Mouse (Mus musculus) lung, embryonic 15.5 days (tissue): ENCODE measurements at regions not wholly inside any gene's neighbourhood (a gene's known extent, or its start where the extent isn't known, plus 50 kb on each side); places are given as distances from the start of the nearest gene placed in this dataset.

Experiments
- ATAC-seq: fragments of 200-750 bp; cut with Nextera tagmentation; 2 replicates; pipeline ENCODE4 v1.8.0; 2017; ENCODE audit warnings: moderate number of reproducible peaks, borderline replicate concordance; ENCODE audit not compliant: low FRiP score, low TSS enrichment; ENCODE audit errors: extremely low read depth
- H3K27ac ChIP-seq: fragments of 300-500 bp; sonication (generic); 2 replicates; pipeline ENCODE4 v1.5.1; 2015; ENCODE audit warnings: moderate library complexity, mild to moderate bottlenecking, inconsistent platforms
- H3K27me3 ChIP-seq: fragments of 300-500 bp; sonication (generic); 2 replicates; pipeline ENCODE4 v1.6.1; 2015; ENCODE audit warnings: inconsistent platforms
- H3K36me3 ChIP-seq: fragments of 300-500 bp; sonication (generic); 2 replicates; pipeline ENCODE4 v1.6.1; 2015; ENCODE audit warnings: inconsistent platforms
- H3K4me1 ChIP-seq: fragments of 300-500 bp; sonication (generic); 2 replicates; pipeline ENCODE4 v1.6.1; 2015; ENCODE audit warnings: inconsistent platforms
- H3K4me2 ChIP-seq: fragments of 300-500 bp; sonication (generic); 2 replicates; pipeline ENCODE4 v1.6.1; 2015; ENCODE audit warnings: inconsistent platforms, mild to moderate bottlenecking, moderate library complexity
- H3K4me3 ChIP-seq: fragments of 300-500 bp; sonication (generic); 2 replicates; pipeline ENCODE4 v1.5.1; 2015; ENCODE audit warnings: mild to moderate bottlenecking, inconsistent platforms
- H3K9ac ChIP-seq: fragments of 300-500 bp; sonication (generic); 2 replicates; pipeline ENCODE4 v1.6.1; 2015; ENCODE audit warnings: inconsistent platforms
- H3K9me3 ChIP-seq: fragments of 300-500 bp; sonication (generic); 2 replicates; pipeline ENCODE4 v1.6.1; 2016; ENCODE audit warnings: inconsistent platforms
- WGBS: fragments of 180-500 bp; shearing (Covaris S2); methylation state at CpG from one replicate; pipeline ENCODE4 v1.1.7; 2015; 5-methylcytosine and 5-hydroxymethylcytosine counted together

GRCm38 (mm10) chr2:146694041-146694440 lies 161.6 kb upstream of the Kiz start:
- WGBS, result 55% methylated on average over 5 of the region's 5 CpGs
- ATAC-seq, result no peak

DNA sequence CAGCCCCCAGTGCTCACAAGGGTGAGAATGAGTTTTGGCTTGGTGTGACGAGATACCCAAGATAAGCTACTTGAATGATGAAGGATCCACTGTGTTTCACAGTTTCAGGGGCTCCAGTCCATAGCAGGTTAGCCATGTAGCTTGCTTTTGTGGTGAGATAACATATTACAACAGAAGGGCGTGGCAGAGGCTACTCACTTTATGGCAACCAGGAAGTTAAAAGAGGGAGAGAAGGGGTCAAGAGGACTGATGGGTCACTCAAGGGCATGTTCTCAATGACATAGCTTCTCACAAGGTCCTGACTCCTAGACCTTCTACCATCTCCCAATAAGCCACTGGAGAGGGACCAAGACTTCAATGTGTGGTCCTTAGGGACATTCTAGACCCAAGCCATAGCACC lies 159.4 kb upstream of the Kiz start:
- Histone ChIP-seq H3K9ac (no peak overlapping the region), H3K27ac (no peak overlapping the region), H3K4me3 (no peak overlapping the region), H3K27me3 (no peaks in the 10 kb centered on the region), H3K36me3 (no peaks in the 10 kb centered on the region), H3K9me3 (no peaks in the 10 kb centered on the region), H3K4me1 (no peaks in the 10 kb centered on the region), H3K4me2 (no peak overlapping the region)
- 76% methylated on average over 2 of the region's 2 CpGs for WGBS
- no peak for ATAC-seq

More at GRCm38 (mm10) chr2:146694041-146694440, 161.6 kb upstream of the Kiz start:
- Histone ChIP-seq H3K9ac (no peak overlapping the region), H3K27ac (no peak overlapping the region), H3K9me3 (no peaks in the 10 kb centered on the region), H3K27me3 (no peaks in the 10 kb centered on the region), H3K4me2 (no peak overlapping the region), H3K4me1 (no peaks in the 10 kb centered on the region), H3K4me3 (no peak overlapping the region), H3K36me3 (no peaks in the 10 kb centered on the region)

DNA sequence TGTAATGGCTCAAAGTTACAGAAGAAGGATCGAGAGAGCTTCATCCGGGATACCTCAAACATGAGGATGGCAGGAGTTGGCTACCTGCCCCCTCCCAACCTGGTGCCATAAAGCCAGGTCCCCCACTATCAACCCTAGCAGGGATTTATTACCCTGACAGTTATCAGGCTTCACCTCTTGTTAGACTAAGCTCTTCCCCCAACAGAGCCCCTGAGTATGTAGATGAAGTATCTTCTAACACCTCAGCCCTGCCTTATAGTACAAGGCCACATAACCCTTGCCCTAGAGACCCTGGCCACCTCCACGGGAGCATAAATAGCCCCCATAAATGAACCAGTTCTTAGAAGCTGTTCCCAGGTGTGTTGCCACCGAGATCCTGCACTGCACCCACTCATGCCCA lies 158.9 kb upstream of the Kiz start:
- H3K9ac ChIP-seq, result no peak overlapping the region
- WGBS, result 75% methylated on average over 4 of the region's 4 CpGs
- H3K27ac ChIP-seq, result no peak overlapping the region

DNA sequence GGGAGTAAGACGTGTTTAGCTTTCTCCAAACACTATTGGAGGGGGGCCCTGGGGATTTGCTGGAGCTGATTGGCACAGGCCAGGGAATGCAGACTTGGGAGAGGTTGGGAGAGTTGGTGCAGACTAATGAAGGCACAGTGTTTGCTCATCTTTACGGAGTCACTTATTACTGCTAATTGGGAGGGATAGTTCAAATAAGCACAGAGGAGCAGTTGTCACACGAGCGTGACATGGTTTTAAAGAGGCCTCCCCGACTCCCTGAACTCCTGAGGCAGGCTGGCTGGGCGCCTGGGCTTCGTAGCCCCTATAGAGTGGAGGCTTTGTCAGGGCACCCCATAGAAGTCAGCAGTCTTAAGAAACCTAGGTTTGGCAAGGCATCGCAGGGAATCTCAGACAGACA lies 145.0 kb upstream of the Kiz start:
- Histone ChIP-seq H3K4me2 (no peak overlapping the region), H3K9ac (no peak overlapping the region), H3K9me3 (no peaks in the 10 kb centered on the region), H3K27ac (no peak overlapping the region), H3K4me1 (no peaks in the 10 kb centered on the region), H3K4me3 (no peak overlapping the region), H3K27me3 (no peaks in the 10 kb centered on the region), H3K36me3 (no peaks in the 10 kb centered on the region)
- no peak for ATAC-seq
- WGBS, result 56% methylated on average over 8 of the region's 8 CpGs

More for the DNA sequence above, 158.9 kb upstream of the Kiz start:
- Histone ChIP-seq H3K4me3 (no peak overlapping the region), H3K9me3 (no peaks in the 10 kb centered on the region), H3K36me3 (no peaks in the 10 kb centered on the region), H3K4me1 (no peaks in the 10 kb centered on the region), H3K4me2 (no peak overlapping the region), H3K27me3 (no peaks in the 10 kb centered on the region)
- ATAC-seq, result no peak

GRCm38 (mm10) chr2:146721184-146721715 lies 134.4 kb upstream of the Kiz start:
- Histone ChIP-seq H3K9ac (no peak overlapping the region), H3K9me3 (no peaks in the 10 kb centered on the region), H3K36me3 (no peaks in the 10 kb centered on the region), H3K27ac (no peak overlapping the region), H3K4me2 (no peak overlapping the region), H3K27me3 (no peaks in the 10 kb centered on the region), H3K4me1 (no peaks in the 10 kb centered on the region), H3K4me3 (no peak overlapping the region)
- WGBS, result 42% methylated on average over 10 of the region's 10 CpGs
- no peak for ATAC-seq

GRCm38 (mm10) chr2:146722351-146723025 lies 133.2 kb upstream of the Kiz start:
- H3K9ac ChIP-seq, result no peak overlapping the region
- H3K4me1 ChIP-seq, result no peaks in the 10 kb centered on the region
- H3K27ac ChIP-seq, result no peak overlapping the region
- H3K4me3 ChIP-seq, result no peak overlapping the region
- no peak for ATAC-seq
- H3K27me3 ChIP-seq, result no peaks in the 10 kb centered on the region
- H3K36me3 ChIP-seq, result no peaks in the 10 kb centered on the region
- 61% methylated on average over 8 of the region's 8 CpGs for WGBS
- H3K4me2 ChIP-seq, result no peak overlapping the region
- no peaks in the 10 kb centered on the region for H3K9me3 ChIP-seq

- Histone ChIP-seq H3K4me2 (no peak overlapping the region), H3K36me3 (no peaks in the 10 kb centered on the region), H3K9me3 (no peaks in the 10 kb centered on the region), H3K4me3 (no peak overlapping the region), H3K4me1 (no peaks in the 10 kb centered on the region), H3K27ac (no peak overlapping the region), H3K9ac (no peak overlapping the region), H3K27me3 (no peaks in the 10 kb centered on the region)
- no peak for ATAC-seq
- WGBS, result 55% methylated on average over 9 of the region's 9 CpGs
These were observed 132.5 kb upstream of the Kiz start for GRCm38 (mm10) chr2:146723172-146723571.

DNA sequence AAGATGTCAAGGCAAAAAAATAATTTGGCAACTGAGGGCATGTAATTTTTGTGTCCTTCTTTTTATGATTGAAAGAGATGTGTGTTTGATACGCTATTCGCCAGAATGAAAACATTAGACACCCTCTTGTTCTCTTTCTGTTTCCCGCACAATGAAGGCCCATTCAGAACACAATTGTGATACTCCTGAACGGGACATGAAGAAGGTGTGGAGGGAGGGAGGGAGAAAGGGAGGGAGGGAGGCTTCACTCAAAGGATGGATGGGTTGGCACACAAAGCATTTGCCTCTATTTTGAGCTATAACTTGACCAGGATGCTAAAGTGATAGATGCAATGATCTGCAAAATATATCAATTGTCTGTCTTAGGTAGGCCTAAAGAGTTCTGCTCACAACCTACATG lies 132.0 kb upstream of the Kiz start:
- no peak for ATAC-seq
- H3K4me1 ChIP-seq, result no peaks in the 10 kb centered on the region
- no peaks in the 10 kb centered on the region for H3K9me3 ChIP-seq
- H3K4me2 ChIP-seq, result no peak overlapping the region
- H3K27ac ChIP-seq, result no peak overlapping the region
- H3K4me3 ChIP-seq, result no peak overlapping the region
- 82% methylated on average over 4 of the region's 4 CpGs for WGBS
- no peaks in the 10 kb centered on the region for H3K27me3 ChIP-seq
- no peaks in the 10 kb centered on the region for H3K36me3 ChIP-seq
- no peak overlapping the region for H3K9ac ChIP-seq

DNA sequence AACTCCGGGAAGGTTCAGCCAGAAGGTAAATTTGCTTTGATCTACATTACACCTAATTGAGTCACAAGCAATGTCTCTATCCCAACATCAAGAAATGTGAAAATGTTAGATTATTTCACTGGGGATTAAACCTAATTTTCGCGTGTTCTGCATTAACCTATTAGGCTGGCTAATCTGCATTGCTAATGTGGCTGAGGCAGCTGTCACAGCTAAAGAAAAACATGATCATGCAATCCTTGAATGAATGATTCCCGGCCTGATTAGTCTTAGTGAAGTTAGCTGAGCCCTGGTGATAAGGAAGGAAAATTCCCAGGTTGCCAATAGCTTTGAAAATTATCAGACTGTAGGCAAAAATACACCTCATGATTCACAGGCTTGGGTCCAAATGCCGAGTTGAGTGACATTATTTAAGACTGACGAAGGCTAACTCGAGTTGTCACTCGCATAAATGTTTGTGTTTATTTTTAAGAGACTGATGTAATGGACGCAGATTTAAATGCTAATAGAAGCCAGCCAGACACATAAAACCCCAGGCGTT lies 131.5 kb upstream of the Kiz start:
- no peak for ATAC-seq
- Histone ChIP-seq H3K27ac (no peak overlapping the region), H3K9ac (no peak overlapping the region), H3K9me3 (no peaks in the 10 kb centered on the region), H3K36me3 (no peaks in the 10 kb centered on the region), H3K4me2 (no peak overlapping the region), H3K4me1 (no peaks in the 10 kb centered on the region), H3K27me3 (no peaks in the 10 kb centered on the region), H3K4me3 (no peak overlapping the region)
- 45% methylated on average over 10 of the region's 10 CpGs for WGBS

DNA sequence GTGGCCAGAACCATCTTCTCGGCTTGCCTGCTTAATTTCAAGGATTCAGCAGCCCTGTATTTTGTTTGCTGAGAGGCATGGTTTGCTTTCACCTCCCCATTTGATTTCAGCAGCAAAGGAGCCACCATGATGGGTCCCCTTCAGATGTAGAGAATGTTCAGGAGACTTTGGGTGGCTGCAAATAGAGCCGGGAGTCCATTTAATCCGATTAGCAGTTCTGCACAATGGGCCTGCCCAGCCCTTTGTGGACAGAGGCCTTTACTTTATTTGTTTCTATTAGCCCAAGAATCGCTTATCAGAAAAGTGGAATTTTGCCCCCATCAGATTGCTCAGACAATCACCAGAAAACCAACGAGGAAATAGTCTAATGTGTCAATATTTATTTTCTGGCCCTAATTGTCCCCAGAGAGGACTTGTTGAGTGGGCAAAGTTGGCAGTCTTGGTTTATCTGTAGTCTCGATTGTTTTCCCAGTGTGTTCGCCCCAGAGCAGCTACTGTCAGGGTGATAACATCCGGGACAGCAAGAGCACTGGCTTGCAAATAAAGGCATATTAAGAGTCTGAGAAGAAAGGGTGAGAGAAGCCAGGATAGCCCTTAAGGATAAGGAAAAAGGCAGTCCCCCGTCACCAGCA lies 130.6 kb upstream of the Kiz start:
- no peak for ATAC-seq
- Histone ChIP-seq H3K36me3 (no peaks in the 10 kb centered on the region), H3K4me2 (no peak overlapping the region), H3K9me3 (no peaks in the 10 kb centered on the region), H3K27me3 (no peaks in the 10 kb centered on the region), H3K4me3 (no peak overlapping the region), H3K27ac (no peak overlapping the region), H3K4me1 (no peaks in the 10 kb centered on the region), H3K9ac (no peak overlapping the region)
- 38% methylated on average over 9 of the region's 9 CpGs for WGBS

DNA sequence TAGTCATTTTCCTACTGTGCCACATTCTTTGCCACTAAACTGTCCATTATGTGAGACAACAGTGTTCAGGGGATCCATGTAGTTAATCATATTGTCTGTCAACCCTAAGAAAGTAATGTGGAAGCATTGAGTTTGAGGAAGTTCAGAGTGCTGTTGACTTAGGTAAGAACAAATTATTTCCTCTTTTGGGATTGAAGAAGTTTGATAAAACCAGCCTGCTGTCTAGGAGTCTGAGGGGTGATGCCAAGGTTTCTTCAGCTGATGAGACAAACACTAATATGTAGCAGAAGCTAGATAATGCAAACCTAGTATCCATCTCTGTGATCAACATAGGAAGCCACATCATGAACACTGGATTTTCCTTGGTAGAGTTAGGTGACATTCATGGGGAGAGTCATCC lies 127.0 kb upstream of the Kiz start:
- H3K4me2 ChIP-seq, result no peak overlapping the region
- no peaks in the 10 kb centered on the region for H3K4me1 ChIP-seq
- H3K9ac ChIP-seq, result no peak overlapping the region
- no peak overlapping the region for H3K4me3 ChIP-seq
- no peak for ATAC-seq
- no peaks in the 10 kb centered on the region for H3K9me3 ChIP-seq
- H3K36me3 ChIP-seq, result no peaks in the 10 kb centered on the region
- H3K27me3 ChIP-seq, result no peaks in the 10 kb centered on the region
- no peak overlapping the region for H3K27ac ChIP-seq

DNA sequence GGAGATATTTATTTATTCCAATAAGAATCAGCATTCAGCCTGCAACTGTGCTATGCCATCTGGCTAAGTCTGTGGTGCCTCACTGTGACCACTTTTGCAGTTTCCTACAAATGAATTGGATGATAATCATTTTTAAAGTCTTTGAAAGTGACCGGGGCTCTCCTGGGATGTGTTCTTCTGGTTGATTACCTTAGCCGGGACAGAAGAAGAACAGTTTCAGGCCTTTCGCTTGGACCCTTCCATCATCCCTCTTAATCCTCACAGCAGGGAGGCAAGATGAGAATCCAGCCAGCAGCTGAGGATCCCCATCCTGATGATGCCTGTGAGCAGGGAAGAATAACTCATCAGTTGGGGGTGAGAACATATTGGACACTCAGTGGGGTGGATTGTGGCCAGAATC lies 124.6 kb upstream of the Kiz start:
- no peak for ATAC-seq
- Histone ChIP-seq H3K27ac (no peak overlapping the region), H3K9me3 (no peaks in the 10 kb centered on the region), H3K4me1 (no peaks in the 10 kb centered on the region), H3K4me2 (no peak overlapping the region), H3K9ac (no peak overlapping the region), H3K4me3 (no peak overlapping the region), H3K27me3 (no peaks in the 10 kb centered on the region), H3K36me3 (no peaks in the 10 kb centered on the region)
- WGBS, result 81% methylated on average over 3 of the region's 3 CpGs
